Mouse (Mus musculus): ENCODE results near the gene Dsn1. TPM values are rescaled to one million over a fixed set of nuclear protein-coding genes. Genes with fewer than 3 reads are reported as not detected.

Gene Dsn1
- polyA plus RNA-seq, 1 experiment from 2014 or later, result 3.4 TPM

DNA sequence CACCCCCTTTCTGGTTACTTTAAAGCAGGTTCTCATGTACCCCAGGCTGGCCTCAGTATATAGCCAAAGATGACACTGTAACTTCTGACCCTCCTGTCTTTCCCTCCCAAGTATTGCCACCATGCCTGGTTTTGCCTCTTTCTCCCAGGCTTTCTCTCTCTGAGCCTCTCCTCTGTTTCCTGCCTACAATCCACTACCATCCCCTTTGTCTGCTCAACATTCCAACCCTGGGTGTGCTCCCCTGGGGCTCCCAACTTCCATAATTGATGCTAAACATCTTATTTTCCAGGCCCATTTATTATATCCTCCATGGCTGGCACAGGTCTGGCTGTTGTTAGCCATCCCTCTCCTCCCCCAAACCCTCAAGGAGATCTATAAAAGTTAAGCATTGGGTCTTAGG is 1.6 kb upstream of the Dsn1 start:
- no peaks in the 10 kb centered on the region for H3K79me2 ChIP-seq (ENCODE audit: inconsistent target)

DNA sequence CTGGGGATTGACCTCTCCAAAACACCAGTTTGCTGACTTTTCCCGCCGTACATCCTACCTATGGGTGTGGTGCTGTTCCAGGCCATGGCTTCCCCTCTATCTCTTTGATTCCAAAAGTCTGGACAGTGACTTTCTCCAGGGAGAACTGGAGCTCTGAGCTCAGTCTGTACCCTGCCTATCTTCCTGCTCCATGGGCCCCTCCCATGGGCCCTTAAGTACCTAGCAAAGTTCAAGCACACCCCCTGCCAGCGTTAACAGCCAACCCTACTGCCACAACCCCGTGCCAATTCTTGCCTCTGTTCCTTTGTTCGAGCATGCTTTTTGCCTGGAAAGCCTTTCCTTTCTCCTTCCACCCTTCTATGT is 261 bp upstream of the Dsn1 start:
- H3K79me2 ChIP-seq (ENCODE audit: inconsistent target), result no peaks in the 10 kb centered on the region
- 21% methylated on average over 5 of the region's 5 CpGs for WGBS (ENCODE audit: missing documents)
- H3K27ac ChIP-seq, result peak overlapping the region; percentile 37; the same call in 1 of the 2 replicates
- peak overlapping the region; percentile 58 for H3K4me3 ChIP-seq (ENCODE audit: inconsistent target)
- H3K36me3 ChIP-seq (ENCODE audit: inconsistent target), result no peaks in the 10 kb centered on the region

More for the DNA sequence above, 1.6 kb upstream of the Dsn1 start:
- no peak overlapping the region for H3K27ac ChIP-seq
- no peaks in the 10 kb centered on the region for H3K36me3 ChIP-seq (ENCODE audit: inconsistent target)
- no peak overlapping the region for H3K4me3 ChIP-seq (ENCODE audit: inconsistent target)

DNA sequence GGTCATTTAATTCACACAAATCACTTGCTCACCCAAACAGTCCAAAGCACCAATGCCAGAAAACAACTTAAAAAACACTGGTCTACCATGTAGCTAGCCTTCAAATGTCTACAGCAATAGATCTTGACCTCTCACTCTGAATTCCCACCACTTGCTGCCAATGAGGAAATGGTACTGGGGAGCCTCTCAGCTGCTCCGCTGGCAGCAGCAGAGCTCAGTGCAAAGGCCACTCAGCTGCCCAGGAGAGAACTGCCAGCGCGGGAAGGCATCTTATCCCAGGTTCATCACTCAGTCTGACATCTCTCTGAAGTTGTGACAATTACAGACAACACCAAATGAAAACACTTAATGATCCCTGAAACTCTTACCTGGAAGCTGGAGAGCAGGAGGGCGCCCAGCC is 4.6 kb downstream of the Dsn1 start:
- no peak overlapping the region for H3K4me3 ChIP-seq (ENCODE audit: inconsistent target)
- no peaks in the 10 kb centered on the region for H3K79me2 ChIP-seq (ENCODE audit: inconsistent target)
- H3K36me3 ChIP-seq (ENCODE audit: inconsistent target), result peaks cover 5% of the 10 kb centered on the region; the same call in 1 of the 2 replicates
- H3K27ac ChIP-seq, result no peak overlapping the region
- WGBS (ENCODE audit: missing documents), result 92% methylated on average over 4 of the region's 4 CpGs

DNA sequence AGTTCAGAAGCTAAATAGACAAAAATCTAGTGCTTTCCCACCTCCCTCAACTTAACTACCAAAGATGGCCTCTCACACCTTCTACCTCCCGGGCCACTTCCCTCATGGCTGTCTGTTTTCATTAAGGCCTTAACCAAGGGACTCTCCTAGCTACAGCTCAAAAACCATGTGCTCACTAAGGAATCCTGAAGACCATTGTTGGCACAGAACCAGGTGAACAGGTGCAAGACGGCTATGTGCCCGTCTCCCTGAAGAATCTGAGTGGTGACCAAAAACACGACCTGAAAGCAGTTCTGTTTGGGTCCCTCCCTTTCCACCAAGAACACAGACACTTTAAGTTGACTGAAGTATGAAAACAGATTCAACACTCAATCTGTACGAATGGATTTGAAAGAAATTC is 8.7 kb downstream of the Dsn1 start:
- H3K79me2 ChIP-seq (ENCODE audit: inconsistent target), result no peaks in the 10 kb centered on the region
- H3K36me3 ChIP-seq (ENCODE audit: inconsistent target), result peaks cover 5% of the 10 kb centered on the region; the same call in 1 of the 2 replicates
- no peak overlapping the region for H3K4me3 ChIP-seq (ENCODE audit: inconsistent target)
- H3K27ac ChIP-seq, result no peak overlapping the region
- 94% methylated on average over 5 of the region's 5 CpGs for WGBS (ENCODE audit: missing documents)

- Histone ChIP-seq H3K36me3 (ENCODE audit: inconsistent target) (peaks cover 5% of the 10 kb centered on the region; the same call in 1 of the 2 replicates), H3K4me3 (ENCODE audit: inconsistent target) (no peak overlapping the region), H3K79me2 (ENCODE audit: inconsistent target) (no peaks in the 10 kb centered on the region), H3K27ac (no peak overlapping the region)
- WGBS (ENCODE audit: missing documents), result 71% methylated on average over 6 of the region's 6 CpGs
Measured at GRCm38 (mm10) chr2:156996576-156996975, 10.4 kb downstream of the Dsn1 start.

DNA sequence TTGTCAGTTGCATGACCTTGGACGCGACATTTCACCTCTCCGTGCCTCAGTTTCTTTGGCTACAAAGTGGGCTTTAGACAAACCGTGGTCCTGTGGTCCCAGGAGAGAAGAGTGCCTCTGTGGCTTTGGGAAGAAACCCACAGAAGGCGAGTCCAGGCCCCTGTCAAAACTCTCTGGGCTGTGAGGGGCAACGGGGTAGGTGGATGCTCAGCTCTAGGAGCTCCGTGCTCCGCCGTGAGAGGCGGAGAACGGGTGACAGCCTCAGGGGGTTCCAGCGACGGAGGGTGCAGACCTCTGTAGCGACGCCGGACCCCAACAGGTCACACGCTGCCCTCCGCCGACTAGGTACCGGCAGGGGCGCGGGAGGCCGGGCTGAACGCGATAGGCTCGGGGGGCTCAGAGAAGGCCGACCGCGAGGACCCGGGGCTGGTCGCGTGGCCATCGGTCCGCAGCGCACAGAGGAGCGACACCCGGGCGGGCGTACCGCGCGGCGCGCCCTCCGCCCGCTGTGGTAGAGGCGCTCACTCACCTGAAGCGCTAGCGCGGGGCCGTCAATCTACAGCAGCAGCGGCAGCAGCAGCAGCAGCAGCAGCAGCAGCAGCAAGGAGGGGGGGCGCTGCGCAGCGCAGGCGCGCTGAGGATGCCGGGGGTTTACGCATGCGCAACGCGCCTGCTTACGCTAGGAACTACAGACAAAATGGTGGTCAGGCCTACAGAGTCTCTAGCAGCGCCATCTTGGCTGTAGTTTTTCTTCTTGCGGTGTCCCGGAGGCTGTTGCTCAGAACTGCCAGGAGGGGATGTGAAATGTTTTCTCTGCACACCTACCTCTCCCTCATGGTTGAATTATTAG is 15.3 kb downstream of the Dsn1 start, which contains the start of gene Ndrg3:
Ndrg3 (minus strand) TSS at position 587 of the 850 bp plus-strand sequence.
- H3K36me3 ChIP-seq (ENCODE audit: inconsistent target), result no peaks in the 10 kb centered on the region
- under 1% methylated on average over 65 of the region's 66 CpGs for WGBS (ENCODE audit: missing documents)
- peak within 1 kb of the TSS; percentile 57 for H3K4me3 ChIP-seq (ENCODE audit: inconsistent target)
- no peak within 1 kb of the TSS for H3K27ac ChIP-seq
- H3K79me2 ChIP-seq (ENCODE audit: inconsistent target), result peaks cover 7% of the 10 kb centered on the region; the same call in 1 of the 2 replicates

DNA sequence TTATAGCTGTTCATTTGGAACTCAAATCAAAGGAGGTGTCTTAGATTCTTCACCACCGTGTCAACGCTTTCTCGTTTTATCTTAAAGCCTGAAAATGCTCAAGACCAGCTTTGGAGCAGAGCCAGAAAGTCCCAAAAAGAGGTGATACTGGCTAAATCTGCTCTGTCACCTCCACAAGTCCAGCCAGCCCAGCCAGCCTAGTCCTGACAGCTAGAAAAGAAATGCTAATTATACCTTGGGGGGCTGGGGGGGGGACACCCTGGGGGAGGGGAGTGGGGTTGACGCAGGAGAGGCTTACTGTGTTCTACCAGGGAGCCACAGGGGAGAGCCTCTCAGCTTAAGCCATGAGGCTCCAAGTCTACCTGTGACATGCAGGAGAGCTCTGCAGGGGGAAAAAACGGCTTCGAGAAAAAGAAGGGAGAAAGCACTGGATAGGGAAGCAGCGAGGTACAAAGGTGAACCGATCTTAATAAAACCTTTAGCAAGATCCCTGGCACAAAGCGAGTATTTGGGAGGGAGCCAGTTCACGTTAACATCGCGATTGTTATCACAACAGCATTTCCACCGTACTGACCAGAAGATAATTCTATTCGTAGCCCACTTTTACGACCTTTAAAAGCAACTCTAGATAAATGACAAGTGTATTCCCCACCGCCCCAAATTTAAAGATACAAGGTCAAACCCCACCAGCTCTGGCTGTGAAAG is 16.1 kb downstream of the Dsn1 start:
- Histone ChIP-seq H3K27ac (no peak overlapping the region), H3K79me2 (ENCODE audit: inconsistent target) (peaks cover 7% of the 10 kb centered on the region; the same call in 1 of the 2 replicates), H3K36me3 (ENCODE audit: inconsistent target) (no peaks in the 10 kb centered on the region), H3K4me3 (ENCODE audit: inconsistent target) (peak overlapping the region; percentile 57)
- 26% methylated on average over 15 of the region's 16 CpGs for WGBS (ENCODE audit: missing documents)

- peaks cover 7% of the 10 kb centered on the region; the same call in 1 of the 2 replicates for H3K79me2 ChIP-seq (ENCODE audit: inconsistent target)
- no peak overlapping the region for H3K27ac ChIP-seq
- no peak overlapping the region for H3K4me3 ChIP-seq (ENCODE audit: inconsistent target)
- 92% methylated on average over 3 of the region's 3 CpGs for WGBS (ENCODE audit: missing documents)
- no peaks in the 10 kb centered on the region for H3K36me3 ChIP-seq (ENCODE audit: inconsistent target)
Measured at GRCm38 (mm10) chr2:156987316-156987715, 19.6 kb downstream of the Dsn1 start.

DNA sequence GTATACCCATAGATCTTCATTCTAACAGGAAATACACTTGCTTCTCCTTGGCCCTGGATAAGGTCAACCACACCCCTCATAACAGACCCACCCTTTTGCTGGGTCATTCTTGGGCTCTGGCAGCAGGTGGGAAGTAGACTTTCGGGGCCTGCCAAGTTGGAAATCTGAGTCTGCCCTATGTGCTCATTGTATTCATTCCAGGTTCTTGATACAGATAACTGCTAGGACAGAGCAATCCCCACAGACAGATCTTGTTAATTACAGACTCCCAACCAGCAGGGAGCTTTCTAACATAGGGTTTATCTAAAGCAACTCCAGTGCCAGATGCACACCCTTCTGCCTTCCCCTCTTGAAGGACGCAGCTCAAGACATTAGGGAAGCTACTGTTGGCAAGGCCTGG is 24.1 kb downstream of the Dsn1 start:
- no peaks in the 10 kb centered on the region for H3K79me2 ChIP-seq (ENCODE audit: inconsistent target)
- H3K27ac ChIP-seq, result no peak overlapping the region
- no peak overlapping the region for H3K4me3 ChIP-seq (ENCODE audit: inconsistent target)
- WGBS (ENCODE audit: missing documents), result 92% methylated on average over 2 of the region's 2 CpGs
- H3K36me3 ChIP-seq (ENCODE audit: inconsistent target), result no peaks in the 10 kb centered on the region

DNA sequence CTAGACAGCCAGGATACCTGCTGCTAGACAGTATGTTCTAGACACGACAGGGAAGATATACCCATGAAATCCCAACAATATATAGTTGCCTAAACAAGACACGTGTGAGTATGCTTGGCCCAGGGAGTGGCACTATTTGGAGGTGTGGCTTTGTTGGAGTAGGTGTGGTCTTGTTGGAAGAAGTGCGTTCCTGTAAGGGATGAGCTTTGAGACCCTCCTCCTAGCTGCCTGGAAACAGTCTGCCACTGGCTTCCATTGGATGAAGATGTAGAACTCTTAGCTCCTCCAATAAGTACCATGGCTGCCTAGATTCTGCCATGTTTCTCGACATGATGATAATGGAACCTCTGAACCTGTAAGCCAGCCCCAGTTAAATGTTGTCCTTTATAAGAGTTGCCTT is 25.7 kb downstream of the Dsn1 start:
- Histone ChIP-seq H3K4me3 (ENCODE audit: inconsistent target) (no peak overlapping the region), H3K27ac (no peak overlapping the region), H3K79me2 (ENCODE audit: inconsistent target) (no peaks in the 10 kb centered on the region), H3K36me3 (ENCODE audit: inconsistent target) (no peaks in the 10 kb centered on the region)
- 90% methylated on average over 4 of the region's 4 CpGs for WGBS (ENCODE audit: missing documents)

DNA sequence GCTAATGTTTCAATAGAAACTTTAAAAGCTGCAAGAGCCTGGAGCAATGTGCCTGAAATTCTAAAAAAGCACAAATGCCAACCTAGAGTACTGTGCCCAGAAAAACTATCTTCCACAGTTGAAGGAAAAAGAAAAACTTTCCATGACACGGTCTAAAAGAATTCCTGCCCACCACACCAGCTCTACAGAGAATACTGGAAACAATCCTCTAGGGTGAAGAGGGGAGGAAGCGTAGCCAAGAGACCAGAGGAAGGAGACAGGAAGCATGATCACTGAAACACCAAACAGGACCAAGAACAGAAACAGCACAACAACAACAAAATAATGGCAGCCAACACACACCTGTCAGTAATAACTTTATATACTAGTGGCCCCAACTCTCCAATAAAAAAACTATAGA is 26.9 kb downstream of the Dsn1 start:
- H3K79me2 ChIP-seq (ENCODE audit: inconsistent target), result no peaks in the 10 kb centered on the region

DNA sequence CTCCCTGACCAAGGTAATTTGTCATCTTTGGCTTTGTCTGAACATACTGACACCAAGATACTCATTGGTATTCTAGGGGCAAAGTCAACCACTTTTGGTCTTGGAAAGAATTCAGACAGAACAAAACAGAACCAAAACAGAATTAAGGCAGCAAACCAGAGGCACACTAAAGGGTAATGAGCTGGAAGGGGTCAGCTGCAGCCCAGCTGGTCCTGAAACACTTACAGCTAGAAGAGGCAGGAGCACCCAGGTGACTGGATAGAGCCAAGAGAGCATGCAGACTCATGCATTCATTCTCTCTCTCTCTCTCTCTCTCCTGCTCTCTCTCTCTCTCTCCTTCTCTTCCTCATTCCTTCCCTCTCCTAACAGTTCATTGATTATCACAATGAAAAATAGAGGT is 30.2 kb downstream of the Dsn1 start:
- Histone ChIP-seq H3K36me3 (ENCODE audit: inconsistent target) (no peaks in the 10 kb centered on the region), H3K4me3 (ENCODE audit: inconsistent target) (no peak overlapping the region), H3K79me2 (ENCODE audit: inconsistent target) (no peaks in the 10 kb centered on the region), H3K27ac (no peak overlapping the region)

More for the DNA sequence above, 26.9 kb downstream of the Dsn1 start:
- Histone ChIP-seq H3K27ac (no peak overlapping the region), H3K36me3 (ENCODE audit: inconsistent target) (no peaks in the 10 kb centered on the region), H3K4me3 (ENCODE audit: inconsistent target) (no peak overlapping the region)
- 100% methylated on average over 2 of the region's 2 CpGs for WGBS (ENCODE audit: missing documents)

DNA sequence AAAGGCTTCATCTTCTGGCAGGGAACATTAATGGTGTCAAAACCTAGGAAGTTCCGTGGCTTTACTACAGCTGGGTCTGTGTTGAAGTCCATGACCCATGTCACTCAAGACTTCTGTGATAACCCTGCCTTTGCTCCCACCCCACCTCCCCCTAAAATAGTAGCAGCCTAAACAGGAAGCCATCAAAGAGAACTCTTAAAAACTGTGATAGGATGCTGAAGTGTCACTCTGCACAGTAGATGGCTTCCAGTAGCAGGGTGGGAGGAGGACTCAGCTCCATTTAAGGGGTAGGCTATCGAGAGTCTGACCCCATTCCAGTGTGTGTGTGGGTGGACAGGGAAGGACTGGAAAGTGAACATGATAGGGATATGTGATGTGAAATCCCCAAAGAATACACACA is 32.0 kb downstream of the Dsn1 start:
- Histone ChIP-seq H3K27ac (no peak overlapping the region), H3K4me3 (ENCODE audit: inconsistent target) (no peak overlapping the region), H3K79me2 (ENCODE audit: inconsistent target) (no peaks in the 10 kb centered on the region), H3K36me3 (ENCODE audit: inconsistent target) (no peaks in the 10 kb centered on the region)
- 38% methylated on average over 1 of the region's 2 CpGs for WGBS (ENCODE audit: missing documents)

DNA sequence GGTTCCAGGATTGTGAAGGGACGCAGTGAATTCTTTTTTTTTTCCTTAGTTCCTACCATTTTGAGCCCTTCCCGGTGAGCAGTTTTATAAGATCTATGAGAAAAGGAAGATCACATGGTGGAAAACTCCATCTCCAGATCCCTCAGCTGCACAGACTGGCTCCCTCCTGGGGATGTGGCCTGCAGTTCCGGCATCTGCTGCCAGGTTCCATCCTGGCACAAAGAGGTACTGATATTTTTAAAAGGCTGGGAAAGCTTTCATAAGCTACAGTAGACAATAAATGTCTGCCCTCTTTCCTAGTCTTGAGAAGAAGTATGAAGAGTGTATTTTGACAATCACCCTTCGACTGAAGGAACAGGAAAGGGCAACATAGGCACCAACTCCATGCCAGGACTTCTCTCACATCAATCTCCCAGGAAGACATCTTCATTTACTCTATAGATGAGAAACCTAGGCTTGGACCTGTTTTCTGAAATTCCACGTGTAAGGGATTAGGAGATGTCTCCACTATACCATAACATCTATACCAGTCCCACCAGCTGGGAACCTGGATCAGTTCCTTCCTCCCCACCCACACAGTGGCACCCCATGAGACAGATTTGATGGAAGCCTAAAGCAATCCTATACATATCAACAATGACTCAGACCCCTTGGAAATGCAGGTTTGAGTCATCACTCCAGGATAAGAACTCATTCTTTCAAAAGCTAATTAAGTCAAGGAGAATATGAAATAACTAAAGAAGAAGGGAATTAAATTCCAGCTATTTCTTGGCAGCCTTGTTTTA is 33.4 kb downstream of the Dsn1 start:
- Histone ChIP-seq H3K4me3 (ENCODE audit: inconsistent target) (no peak overlapping the region), H3K27ac (no peak overlapping the region), H3K36me3 (ENCODE audit: inconsistent target) (no peaks in the 10 kb centered on the region), H3K79me2 (ENCODE audit: inconsistent target) (no peaks in the 10 kb centered on the region)
- WGBS (ENCODE audit: missing documents), result 90% methylated on average over 5 of the region's 5 CpGs

Data from macrophage (primary cell).